Mouse (Mus musculus) bone marrow, adult 2 months (tissue): ENCODE results near the gene Polr2b. TPM values are rescaled to one million over a fixed set of nuclear protein-coding genes. Genes with fewer than 3 reads are reported as not detected.

Source experiments
- H3K27ac ChIP-seq: fragments of 200-500 bp; 2 replicates; pipeline ENCODE4 v1.5.1; 2012; ENCODE audit warnings: low read depth, mild to moderate bottlenecking, control low read depth, inconsistent platforms, low read length; ENCODE audit not compliant: control insufficient read depth, poor library complexity, insufficient read depth
- H3K4me1 ChIP-seq: fragments of 200-500 bp; 2 replicates; pipeline ENCODE4 v1.6.1; 2011; ENCODE audit warnings: low read length; ENCODE audit not compliant: control insufficient read depth, insufficient read depth
- H3K4me3 ChIP-seq: fragments of 200-500 bp; replicated peaks from 2 replicates; pipeline ENCODE3; 2011; ENCODE audit warnings: mild to moderate bottlenecking, low read depth, low read length, control low read depth; ENCODE audit not compliant: control insufficient read depth
- CTCF ChIP-seq: fragments of 200-500 bp; IDR thresholded peaks from 2 replicates; pipeline ENCODE4 v1.5.1; 2011; ENCODE audit warnings: low read length, control low read depth; ENCODE audit not compliant: control insufficient read depth, insufficient read depth
- POLR2A ChIP-seq: fragments of 200-500 bp; IDR thresholded peaks from 2 replicates; pipeline ENCODE4 v1.6.1; 2011; ENCODE audit warnings: low read depth, mild to moderate bottlenecking, control low read depth, low read length, borderline replicate concordance; ENCODE audit not compliant: control insufficient read depth
- WGBS: fragments of 180-500 bp; shearing (Covaris S2); methylation state at CpG from one replicate; pipeline ENCODE4 v1.1.7; 2018; 5-methylcytosine and 5-hydroxymethylcytosine counted together
- polyA plus RNA-seq: library from polyadenylated mRNA; stranded (reverse); fragments of >200 nt; gene quantifications from 2 replicates; pipeline ENCODE4 v1.2.4, GENCODE M21; 2011; ENCODE audit warnings: low replicate concordance; ENCODE audit not compliant: missing spikeins, insufficient read depth, insufficient read length

Polr2b gene
- polyA plus RNA-seq, 1 experiment = 37.0 TPM

DNA sequence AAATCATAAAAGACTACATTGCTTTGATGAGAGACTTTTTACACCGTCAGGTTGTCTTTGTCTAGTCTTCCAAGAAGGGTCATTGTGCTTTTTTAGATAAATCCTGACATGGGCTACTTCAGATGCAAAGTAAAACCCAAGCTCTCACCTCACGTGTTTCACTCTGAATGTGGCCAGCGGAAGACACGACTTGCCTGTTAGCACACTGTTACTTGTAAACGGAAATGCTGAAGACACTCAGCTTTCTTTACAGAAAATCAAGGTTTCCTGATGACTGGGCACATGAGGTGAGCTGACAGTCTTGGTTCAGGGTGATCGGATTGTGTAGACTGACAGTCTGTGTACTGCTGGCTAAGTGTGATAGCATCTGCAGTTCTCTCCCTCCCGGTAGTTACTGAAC is 24.3 kb upstream of the Polr2b start:
- H3K4me1 ChIP-seq = no peaks in the 10 kb centered on the region; the same call in 1 of the 2 replicates
- 79% methylated on average over 7 of the region's 7 CpGs for WGBS
- H3K27ac ChIP-seq = no peak overlapping the region
- no peak overlapping the region for H3K4me3 ChIP-seq
- TF ChIP-seq POLR2A = no peak
- no peak for TF ChIP-seq CTCF

DNA sequence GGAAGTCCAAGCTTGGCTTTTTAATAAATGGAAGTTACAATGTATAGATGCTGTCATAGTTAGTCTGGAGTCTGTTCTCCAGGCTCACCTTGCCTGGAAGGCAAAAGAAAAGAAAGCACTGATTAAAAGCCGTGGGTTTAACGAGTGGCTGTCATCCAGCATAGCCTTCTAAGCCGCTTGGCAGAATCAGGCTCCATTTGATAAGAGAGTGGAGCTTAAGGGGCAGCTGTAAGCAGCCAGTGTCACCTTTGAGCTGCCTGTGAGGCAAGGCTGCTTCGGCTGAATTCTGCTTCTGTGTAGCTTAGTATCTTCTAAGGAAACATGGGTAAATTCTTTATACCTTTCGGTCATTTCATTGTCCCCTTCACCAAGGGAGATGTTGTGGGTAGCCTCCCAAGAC is 23.0 kb upstream of the Polr2b start:
- H3K4me1 ChIP-seq = no peaks in the 10 kb centered on the region; the same call in 1 of the 2 replicates
- TF ChIP-seq CTCF = no peak
- no peak for TF ChIP-seq POLR2A
- 73% methylated on average over 5 of the region's 5 CpGs for WGBS
- H3K27ac ChIP-seq = no peak overlapping the region
- no peak overlapping the region for H3K4me3 ChIP-seq

DNA sequence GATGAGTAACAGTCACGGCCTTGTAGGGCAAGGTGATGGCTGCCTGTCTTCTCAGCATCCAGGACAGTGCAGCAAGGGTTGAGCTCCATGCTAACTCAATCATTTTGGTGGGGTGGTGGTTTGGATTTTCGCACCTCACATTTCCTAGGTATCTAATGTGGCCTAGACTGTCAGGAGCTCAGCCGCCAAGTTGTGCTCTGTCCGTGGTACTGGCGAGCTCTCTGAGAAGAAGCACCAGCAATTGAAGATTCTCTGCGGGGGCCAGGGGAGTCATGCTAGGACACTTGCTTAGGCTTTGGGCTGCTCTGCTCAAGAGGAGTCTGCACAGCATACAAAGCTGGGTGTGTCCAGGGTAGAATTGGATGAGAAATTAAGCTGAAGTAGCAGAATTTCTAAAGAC is 22.0 kb upstream of the Polr2b start:
- 81% methylated on average over 6 of the region's 6 CpGs for WGBS
- Histone ChIP-seq H3K4me3 (no peak overlapping the region), H3K27ac (no peak overlapping the region), H3K4me1 (no peaks in the 10 kb centered on the region; the same call in 1 of the 2 replicates)
- TF ChIP-seq CTCF (no peak), POLR2A (no peak)

DNA sequence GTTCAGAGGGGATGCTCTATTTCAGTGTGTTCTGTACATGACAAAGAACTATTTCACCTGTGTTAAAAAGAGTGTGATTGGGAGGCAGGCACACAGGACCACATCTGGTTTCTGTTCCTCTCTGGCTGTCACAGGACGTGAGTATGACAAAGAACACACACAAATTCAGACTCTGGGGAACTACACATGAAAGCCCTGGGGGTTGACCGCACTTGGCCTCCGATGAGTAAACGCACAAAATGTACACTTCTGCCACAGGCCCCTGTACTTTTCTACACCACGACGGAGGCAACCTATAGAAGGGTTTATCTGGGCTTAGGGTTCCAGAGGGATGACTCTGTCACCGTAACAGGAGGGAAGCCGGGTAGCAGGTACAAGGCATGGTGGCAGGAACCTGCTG is 20.3 kb upstream of the Polr2b start:
- Histone ChIP-seq H3K4me3 (no peak overlapping the region), H3K27ac (peak overlapping the region; percentile 13), H3K4me1 (peaks cover 1% of the 10 kb centered on the region; the same call in 1 of the 2 replicates)
- TF ChIP-seq POLR2A (no peak), CTCF (no peak)
- WGBS = 67% methylated on average over 8 of the region's 8 CpGs

GRCm38 (mm10) chr5:77290606-77291005 is 19.3 kb upstream of the Polr2b start:
- Histone ChIP-seq H3K27ac (no peak overlapping the region), H3K4me3 (no peak overlapping the region), H3K4me1 (peaks cover 1% of the 10 kb centered on the region; the same call in 1 of the 2 replicates)
- no peak for TF ChIP-seq CTCF
- no peak for TF ChIP-seq POLR2A
- 90% methylated on average over 2 of the region's 2 CpGs for WGBS

DNA sequence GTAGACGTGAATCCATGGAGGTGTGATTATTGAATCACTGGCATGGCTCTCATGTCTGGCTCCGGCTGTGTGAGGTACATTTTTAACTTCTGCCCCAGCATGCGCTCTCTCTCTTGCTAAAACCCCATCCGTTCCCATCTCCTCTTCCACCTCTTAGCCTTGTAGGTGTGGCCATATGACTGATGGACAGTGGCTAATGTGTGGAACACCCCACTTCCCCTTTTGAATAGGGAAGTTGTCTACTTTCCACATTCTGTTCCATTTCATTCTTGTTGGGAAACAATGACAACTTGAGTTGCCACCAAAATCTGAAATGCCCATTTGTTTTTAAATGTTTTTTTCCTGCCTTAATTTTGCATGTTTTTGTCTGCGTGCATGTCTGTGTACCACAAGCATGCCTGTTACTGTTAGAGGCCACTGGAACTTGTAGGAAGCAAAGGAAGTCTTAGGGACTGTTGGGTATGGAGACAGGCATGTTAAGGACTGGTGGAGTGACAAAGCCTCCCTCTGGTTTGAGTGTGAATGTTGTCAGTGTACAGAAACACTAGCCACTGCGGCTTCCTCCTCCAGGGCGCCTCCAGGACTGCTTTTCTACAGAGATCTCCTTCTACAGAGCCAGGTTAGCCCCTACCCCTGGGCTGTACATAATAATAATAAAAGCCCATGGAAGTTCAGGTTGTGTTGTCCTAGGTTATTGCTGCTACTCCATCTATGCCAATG is 17.0 kb upstream of the Polr2b start:
- Histone ChIP-seq H3K4me3 (no peak overlapping the region), H3K27ac (peak overlapping the region; percentile 79), H3K4me1 (peaks cover 1% of the 10 kb centered on the region; the same call in 1 of the 2 replicates)
- WGBS = 34% methylated on average over 7 of the region's 7 CpGs
- TF ChIP-seq POLR2A = no peak
- TF ChIP-seq CTCF = no peak

- TF ChIP-seq POLR2A (no peak), CTCF (no peak)
- 60% methylated on average over 2 of the region's 2 CpGs for WGBS
- Histone ChIP-seq H3K4me1 (no peaks in the 10 kb centered on the region), H3K27ac (no peak overlapping the region), H3K4me3 (no peak overlapping the region)
These were observed 10.5 kb upstream of the Polr2b start for GRCm38 (mm10) chr5:77299486-77299885.

DNA sequence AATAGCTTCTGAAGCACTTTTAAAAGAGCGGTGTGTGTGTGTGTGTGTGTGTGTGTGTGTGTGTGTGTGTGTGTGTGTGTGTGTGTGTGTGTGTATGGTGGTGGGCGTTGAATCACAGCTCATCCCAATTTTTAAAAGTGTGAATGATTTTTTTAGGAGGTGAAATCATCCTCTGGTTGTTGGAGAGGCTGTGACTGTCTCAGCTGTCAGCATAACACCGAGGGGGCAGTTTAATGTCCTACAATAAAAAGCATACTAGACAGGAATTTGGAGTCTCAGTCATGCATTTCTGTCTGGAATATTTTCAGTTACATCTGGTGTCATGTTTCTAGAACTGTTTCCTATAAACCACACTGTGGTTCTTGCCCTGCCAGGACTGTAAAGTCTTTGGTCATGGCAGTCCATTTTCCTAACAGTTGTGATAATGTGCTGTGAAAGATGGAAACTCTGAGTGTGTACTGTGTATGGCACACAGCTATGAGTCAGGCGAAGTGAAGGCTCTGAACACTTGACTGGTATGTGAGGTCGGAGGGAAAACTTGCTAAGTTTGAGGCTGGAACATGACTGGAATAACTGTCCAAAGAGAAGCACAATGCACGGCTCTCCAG is 8.5 kb upstream of the Polr2b start:
- Histone ChIP-seq H3K4me1 (no peaks in the 10 kb centered on the region), H3K4me3 (no peak overlapping the region), H3K27ac (no peak overlapping the region)
- 86% methylated on average over 6 of the region's 6 CpGs for WGBS
- TF ChIP-seq CTCF (no peak), POLR2A (no peak)

DNA sequence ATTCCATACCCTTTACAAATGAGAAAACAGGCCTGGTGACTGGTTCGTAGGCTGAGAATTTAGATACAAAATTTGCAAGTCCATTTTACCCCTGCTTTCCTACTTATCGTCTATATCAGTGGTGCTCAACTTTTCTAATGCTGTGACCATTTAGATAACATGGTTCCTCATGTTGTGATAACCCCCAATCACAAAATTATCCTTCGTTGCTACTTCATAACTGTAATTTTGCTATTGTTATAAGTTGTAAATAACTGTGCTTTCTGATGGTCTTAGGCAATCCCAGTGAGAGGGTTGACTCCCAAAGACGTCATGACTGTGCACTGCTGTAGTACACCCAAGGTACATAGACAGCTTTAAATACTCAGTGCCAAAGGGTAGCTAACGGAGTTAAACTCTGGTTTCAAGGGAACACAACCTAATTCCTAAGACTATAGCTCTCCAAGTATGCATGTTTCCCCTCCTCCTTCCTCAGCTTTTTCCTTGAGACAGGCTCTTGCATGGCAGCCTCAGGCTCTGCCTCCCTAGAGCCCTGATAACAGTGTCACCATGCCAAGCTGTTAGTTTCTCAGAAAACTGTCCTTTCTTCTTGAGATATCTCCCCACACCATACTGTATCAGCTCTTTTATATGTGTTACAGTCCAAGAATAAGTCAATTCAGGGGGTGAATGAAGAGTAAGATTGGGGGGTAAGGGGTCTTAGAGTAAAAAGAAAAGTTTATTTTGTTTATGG is 2.0 kb upstream of the Polr2b start:
- Histone ChIP-seq H3K4me1 (peaks cover 1% of the 10 kb centered on the region; the same call in 1 of the 2 replicates), H3K27ac (no peak overlapping the region), H3K4me3 (no peak overlapping the region)
- 57% methylated on average over 5 of the region's 5 CpGs for WGBS
- no peak for TF ChIP-seq CTCF
- no peak for TF ChIP-seq POLR2A
